Mouse (Mus musculus) stomach, postnatal 0 days (tissue): Measurements from ENCODE around the gene Rgp1.

Experiments
- CTCF ChIP-seq: IDR thresholded peaks from 2 replicates; pipeline ENCODE4 v1.5.1; 2016; ENCODE audit warnings: antibody characterized with exemption, low read depth, mild to moderate bottlenecking, moderate library complexity
- EP300 ChIP-seq: optimal IDR thresholded peaks from 2 replicates; pipeline ENCODE3; 2016; ENCODE audit warnings: antibody characterized with exemption

DNA sequence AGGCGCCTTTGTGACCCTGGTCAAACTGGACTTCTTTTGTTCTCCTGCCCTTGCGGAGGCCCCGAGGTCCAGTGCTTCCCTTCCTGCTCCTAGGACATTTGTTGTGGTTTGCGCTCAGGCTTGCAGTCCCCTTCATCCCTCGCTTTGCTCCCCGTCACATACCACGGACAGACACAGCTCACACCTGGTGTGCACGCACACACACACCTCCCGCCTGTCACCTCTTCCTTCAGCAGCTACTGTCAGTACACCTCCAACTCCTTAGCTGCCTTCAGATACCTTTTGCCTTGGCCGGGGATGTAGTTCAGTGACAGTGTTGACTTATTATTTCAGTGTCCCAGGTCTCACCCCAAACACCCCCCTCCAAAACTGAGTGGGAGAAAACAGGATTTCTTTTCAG, 7.2 kb downstream of the Rgp1 start:
- TF ChIP-seq CTCF (no peak), EP300 (no peak)
